Mouse (Mus musculus): ENCODE data around the gene Hormad1. TPM values are rescaled to one million over a fixed set of nuclear protein-coding genes. Genes with fewer than 3 reads are reported as not detected.
A peak's percentile ranks its signal among the peaks of the same experiment; 100 is the strongest.

Hormad1 gene
- total and polyA plus RNA-seq, 2 experiments: not detected

GRCm38 (mm10) chr3:95569585-95569984 is 10.1 kb downstream of the Hormad1 start:
- DNase-seq (ENCODE audit: extremely low read depth, low read depth, low spot score): no peak

GRCm38 (mm10) chr3:95587754-95588603 is 28.5 kb downstream of the Hormad1 start:
- DNase-seq (ENCODE audit: extremely low read depth, low read depth, low spot score): no peak
- Histone ChIP-seq H3K79me2 (ENCODE audit: control insufficient read depth, insufficient read depth, low read length) (no peaks in the 10 kb centered on the region), H3K27ac (replicated peaks; ENCODE audit: insufficient read depth, low read depth, low read length) (no peak overlapping the region), H3K27me3 (ENCODE audit: control insufficient read depth, insufficient read depth, low read length) (no peaks in the 10 kb centered on the region), H3K36me3 (ENCODE audit: control insufficient read depth, insufficient read depth, low read length) (peaks cover 8% of the 10 kb centered on the region; the same call in 1 of the 2 replicates), H3K9ac (ENCODE audit: low read depth, low read length) (no peak overlapping the region), H3K4me1 (ENCODE audit: control insufficient read depth, insufficient read depth, low read length) (no peaks in the 10 kb centered on the region; the same call in 1 of the 2 replicates), H3K4me3 (ENCODE audit: insufficient read depth, low read depth, low read length) (peak overlapping the region; percentile 34; the same call in 1 of the 2 replicates)
- TF ChIP-seq CTCF (IDR thresholded peaks at IDR 0.05; ENCODE audit: low read depth, low read length) (no peak), POLR2A (IDR thresholded peaks at IDR 0.05; ENCODE audit: extremely low read depth, insufficient read depth, low read length) (no peak)
- 54% methylated on average over 8 of the region's 8 CpGs for WGBS

More at GRCm38 (mm10) chr3:95569585-95569984, 10.1 kb downstream of the Hormad1 start:
- H3K79me2 ChIP-seq (ENCODE audit: control insufficient read depth, insufficient read depth, low read length): no peaks in the 10 kb centered on the region
- H3K4me3 ChIP-seq (ENCODE audit: insufficient read depth, low read depth, low read length): no peak overlapping the region
- WGBS: 93% methylated on average over 3 of the region's 3 CpGs
- H3K36me3 ChIP-seq (ENCODE audit: control insufficient read depth, insufficient read depth, low read length): no peaks in the 10 kb centered on the region
- TF ChIP-seq CTCF (IDR thresholded peaks at IDR 0.05; ENCODE audit: low read depth, low read length): no peak
- TF ChIP-seq POLR2A (IDR thresholded peaks at IDR 0.05; ENCODE audit: extremely low read depth, insufficient read depth, low read length): no peak
- H3K9ac ChIP-seq (ENCODE audit: low read depth, low read length): no peak overlapping the region
- H3K27ac ChIP-seq (replicated peaks; ENCODE audit: insufficient read depth, low read depth, low read length): no peak overlapping the region
- H3K27me3 ChIP-seq (ENCODE audit: control insufficient read depth, insufficient read depth, low read length): no peaks in the 10 kb centered on the region
- no peaks in the 10 kb centered on the region for H3K4me1 ChIP-seq (ENCODE audit: control insufficient read depth, insufficient read depth, low read length)

- Histone ChIP-seq H3K9ac (ENCODE audit: low read depth, low read length) (peak within 1 kb of the TSS; percentile 76), H3K27me3 (ENCODE audit: control insufficient read depth, insufficient read depth, low read length) (no peaks in the 10 kb centered on the region), H3K4me3 (ENCODE audit: insufficient read depth, low read depth, low read length) (peak within 1 kb of the TSS; percentile 68), H3K27ac (replicated peaks; ENCODE audit: insufficient read depth, low read depth, low read length) (peak within 1 kb of the TSS; percentile 47), H3K36me3 (ENCODE audit: control insufficient read depth, insufficient read depth, low read length) (peaks cover 11% of the 10 kb centered on the region; the same call in 1 of the 2 replicates), H3K79me2 (ENCODE audit: control insufficient read depth, insufficient read depth, low read length) (no peaks in the 10 kb centered on the region), H3K4me1 (ENCODE audit: control insufficient read depth, insufficient read depth, low read length) (no peaks in the 10 kb centered on the region; the same call in 1 of the 2 replicates)
- 0% methylated on average over 12 of the region's 12 CpGs for WGBS
- TF ChIP-seq POLR2A (IDR thresholded peaks at IDR 0.05; ENCODE audit: extremely low read depth, insufficient read depth, low read length) (no peak), CTCF (IDR thresholded peaks at IDR 0.05; ENCODE audit: low read depth, low read length) (no peak)
- DNase-seq (ENCODE audit: extremely low read depth, low read depth, low spot score): peak; percentile 99
Observed at GRCm38 (mm10) chr3:95588604-95589086, 29.2 kb downstream of the Hormad1 start, which contains the start of gene Golph3l. TSS of gene Golph3l (plus strand) at chr3:95588934.

GRCm38 (mm10) chr3:95598734-95599133 is 39.3 kb downstream of the Hormad1 start:
- Histone ChIP-seq H3K9ac (ENCODE audit: low read depth, low read length) (no peak overlapping the region), H3K27me3 (ENCODE audit: control insufficient read depth, insufficient read depth, low read length) (no peaks in the 10 kb centered on the region), H3K4me1 (ENCODE audit: control insufficient read depth, insufficient read depth, low read length) (no peaks in the 10 kb centered on the region), H3K4me3 (ENCODE audit: insufficient read depth, low read depth, low read length) (no peak overlapping the region), H3K79me2 (ENCODE audit: control insufficient read depth, insufficient read depth, low read length) (no peaks in the 10 kb centered on the region), H3K36me3 (ENCODE audit: control insufficient read depth, insufficient read depth, low read length) (peaks cover 11% of the 10 kb centered on the region), H3K27ac (replicated peaks; ENCODE audit: insufficient read depth, low read depth, low read length) (no peak overlapping the region)
- DNase-seq (ENCODE audit: extremely low read depth, low read depth, low spot score): no peak
- no peak for TF ChIP-seq CTCF (IDR thresholded peaks at IDR 0.05; ENCODE audit: low read depth, low read length)
- no peak for TF ChIP-seq POLR2A (IDR thresholded peaks at IDR 0.05; ENCODE audit: extremely low read depth, insufficient read depth, low read length)

GRCm38 (mm10) chr3:95601287-95601686 is 41.8 kb downstream of the Hormad1 start:
- 79% methylated on average over 3 of the region's 3 CpGs for WGBS
- Histone ChIP-seq H3K36me3 (ENCODE audit: control insufficient read depth, insufficient read depth, low read length) (peaks cover 3% of the 10 kb centered on the region), H3K27me3 (ENCODE audit: control insufficient read depth, insufficient read depth, low read length) (no peaks in the 10 kb centered on the region), H3K27ac (replicated peaks; ENCODE audit: insufficient read depth, low read depth, low read length) (no peak overlapping the region), H3K79me2 (ENCODE audit: control insufficient read depth, insufficient read depth, low read length) (no peaks in the 10 kb centered on the region), H3K4me3 (ENCODE audit: insufficient read depth, low read depth, low read length) (no peak overlapping the region), H3K9ac (ENCODE audit: low read depth, low read length) (no peak overlapping the region), H3K4me1 (ENCODE audit: control insufficient read depth, insufficient read depth, low read length) (no peaks in the 10 kb centered on the region)
- TF ChIP-seq CTCF (IDR thresholded peaks at IDR 0.05; ENCODE audit: low read depth, low read length) (no peak), POLR2A (IDR thresholded peaks at IDR 0.05; ENCODE audit: extremely low read depth, insufficient read depth, low read length) (no peak)
- DNase-seq (ENCODE audit: extremely low read depth, low read depth, low spot score): no peak

Data from liver, adult 2 months (tissue).